Mouse (Mus musculus) embryo, embryonic 9.5 days (tissue): ENCODE data around the gene BC051142.
"Not testable (repeated sequence)": the region's sequence is repeated elsewhere in the genome, so short reads cannot be mapped to it uniquely, and the experiment has no call there.

Source experiments
- DNase-seq: peaks from one replicate; pipeline ENCODE4 v3.0.0-alpha.2; 2017; ENCODE audit errors: extremely low spot score

BC051142 gene

DNA sequence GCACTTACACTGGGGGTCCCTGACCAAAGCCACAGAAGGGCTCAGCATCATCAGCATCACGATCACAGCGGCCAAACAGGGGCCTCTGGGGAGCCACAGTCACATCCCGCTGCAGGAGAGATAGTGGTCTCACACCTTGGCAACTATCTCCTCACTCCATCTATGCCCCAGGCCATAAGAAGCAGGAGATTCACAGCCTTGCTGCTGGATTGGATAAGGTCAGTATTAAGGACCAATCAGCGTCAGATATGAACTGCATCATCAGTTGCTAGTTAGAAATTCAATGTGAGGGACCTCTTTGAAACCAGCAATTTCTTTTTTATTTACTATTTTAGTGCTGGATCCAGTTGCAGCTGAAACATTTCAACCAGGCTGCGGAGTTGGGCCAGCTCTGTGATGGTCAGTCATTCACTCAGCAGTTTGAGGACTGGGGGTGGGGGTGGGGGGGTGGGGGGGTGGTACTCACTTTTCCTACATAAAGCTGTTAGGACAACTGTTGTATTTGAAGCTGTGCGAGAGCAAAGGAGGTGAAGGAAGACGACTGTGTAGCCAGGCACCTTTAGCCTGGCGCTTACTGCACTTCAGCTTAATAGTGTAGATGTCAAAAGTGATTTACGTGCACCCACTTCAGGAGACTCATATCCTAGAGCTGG is 436 bp upstream of the BC051142 start:
- peak; percentile 66 for DNase-seq

- DNase-seq: no peak
Observed at GRCm38 (mm10) chr17:34399394-34399715, 735 bp downstream of the BC051142 start.

GRCm38 (mm10) chr17:34411117-34411516 is 12.5 kb downstream of the BC051142 start:
- DNase-seq: peak; percentile 51

- DNase-seq: no peak
Observed at GRCm38 (mm10) chr17:34420014-34420413, 21.4 kb downstream of the BC051142 start.

DNA sequence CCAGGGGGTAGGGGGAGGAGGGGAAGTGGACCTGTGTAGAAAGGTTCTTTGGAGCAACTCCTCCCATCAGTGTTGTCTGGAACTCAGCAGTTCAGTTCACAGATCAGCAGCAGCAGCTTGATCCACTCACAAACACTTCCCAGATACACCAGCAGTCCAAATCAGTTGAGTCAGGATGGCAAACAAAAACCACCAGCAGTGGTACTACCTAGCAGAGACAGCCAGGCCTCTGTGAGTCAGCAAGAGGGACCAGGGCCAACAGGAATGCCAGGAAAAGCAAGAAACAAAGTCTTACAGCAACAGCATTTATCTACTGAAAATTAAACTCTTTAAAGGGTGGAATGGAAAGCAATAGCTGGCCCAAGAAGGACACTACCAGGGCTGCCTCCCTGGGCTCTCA is 29.0 kb downstream of the BC051142 start:
- no peak for DNase-seq

DNA sequence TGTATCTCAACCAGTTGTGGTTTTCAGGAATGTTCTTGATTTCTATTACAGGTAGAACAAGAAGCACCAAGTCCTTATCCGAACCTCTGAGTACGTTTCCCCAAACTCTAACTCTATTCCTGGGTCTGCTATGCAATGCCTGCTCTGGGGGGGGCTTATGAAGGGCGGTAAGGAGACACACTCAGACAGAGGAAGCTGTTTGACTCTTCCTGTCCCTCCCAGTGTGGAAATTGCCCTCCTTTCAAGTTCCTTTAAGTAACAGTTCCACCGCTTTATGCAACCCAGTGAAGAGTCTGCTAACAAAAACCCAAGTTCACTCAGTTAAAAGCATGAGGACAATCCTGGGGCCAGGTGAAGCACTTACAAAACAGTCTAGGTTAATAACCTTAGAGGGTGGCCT is 38.5 kb downstream of the BC051142 start:
- DNase-seq: no peak

DNA sequence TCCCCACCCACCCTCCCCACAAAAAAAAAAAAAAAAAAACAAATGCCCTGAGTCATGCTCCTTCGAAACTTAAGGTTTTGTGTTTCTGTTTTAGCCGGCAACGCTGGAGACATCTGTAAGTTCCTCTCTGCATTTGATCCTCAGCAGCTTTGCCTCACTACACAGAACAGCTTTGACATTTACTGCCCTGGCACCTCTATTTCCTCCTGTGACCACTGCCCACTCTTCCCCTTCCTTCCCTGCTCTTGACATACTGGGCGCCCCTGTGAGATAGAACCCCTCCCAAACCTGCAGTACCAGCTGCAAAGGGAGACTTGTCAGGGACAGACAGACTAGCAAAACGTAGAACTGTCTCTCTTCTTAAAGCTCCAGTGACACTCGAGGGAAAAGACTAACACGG is 39.0 kb downstream of the BC051142 start:
- DNase-seq: no peak

GRCm38 (mm10) chr17:34438588-34438987 is 40.0 kb downstream of the BC051142 start:
- no peak for DNase-seq

GRCm38 (mm10) chr17:34439795-34440194 is 41.2 kb downstream of the BC051142 start:
- DNase-seq: peak; percentile 10

DNA sequence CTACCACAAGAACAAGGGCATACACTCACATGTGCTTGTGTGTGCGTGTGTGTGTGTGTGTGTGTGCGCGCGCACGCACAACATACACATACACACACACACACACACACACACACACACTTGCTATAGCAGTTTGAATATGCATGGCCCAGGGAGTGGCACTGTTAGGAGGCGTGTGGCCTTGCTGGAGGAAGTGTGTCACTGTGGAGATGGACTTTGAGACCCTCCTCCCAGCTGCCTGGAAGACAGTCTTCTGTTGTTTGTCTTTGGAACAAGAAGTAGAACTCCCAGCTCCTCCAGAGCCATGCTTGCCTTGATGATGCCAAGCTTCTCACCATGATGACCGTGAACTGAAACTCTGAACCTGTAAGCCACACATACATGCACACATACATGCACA is 43.4 kb downstream of the BC051142 start:
- DNase-seq: no peak

DNA sequence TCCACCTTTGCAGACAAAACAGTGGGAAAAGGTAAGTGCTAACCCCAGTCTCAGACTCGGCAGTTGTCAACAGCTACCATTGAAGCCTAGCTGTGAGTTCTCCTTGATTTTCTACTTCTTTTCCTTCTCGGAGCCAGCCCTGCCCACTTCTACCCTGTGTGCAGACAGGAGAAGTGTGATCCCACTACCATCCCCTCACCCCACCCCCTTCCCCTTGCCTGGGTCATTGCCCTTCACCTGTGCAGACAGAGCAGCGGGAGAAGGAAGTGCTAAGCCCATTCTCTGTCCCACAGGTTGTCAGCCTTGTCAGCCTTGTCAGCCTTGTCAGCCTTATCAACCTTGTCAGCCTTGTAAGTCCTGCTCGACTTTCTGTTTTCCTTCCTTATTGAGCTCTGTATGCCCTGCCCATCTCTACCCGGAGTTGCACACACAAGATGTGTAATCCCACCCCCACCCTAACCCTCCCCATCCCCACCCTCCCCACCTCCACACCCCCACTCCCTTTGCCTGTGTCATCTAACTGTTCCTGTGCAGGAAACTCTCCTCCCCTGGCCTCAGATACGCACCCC is 49.9 kb downstream of the BC051142 start:
- no peak for DNase-seq

DNA sequence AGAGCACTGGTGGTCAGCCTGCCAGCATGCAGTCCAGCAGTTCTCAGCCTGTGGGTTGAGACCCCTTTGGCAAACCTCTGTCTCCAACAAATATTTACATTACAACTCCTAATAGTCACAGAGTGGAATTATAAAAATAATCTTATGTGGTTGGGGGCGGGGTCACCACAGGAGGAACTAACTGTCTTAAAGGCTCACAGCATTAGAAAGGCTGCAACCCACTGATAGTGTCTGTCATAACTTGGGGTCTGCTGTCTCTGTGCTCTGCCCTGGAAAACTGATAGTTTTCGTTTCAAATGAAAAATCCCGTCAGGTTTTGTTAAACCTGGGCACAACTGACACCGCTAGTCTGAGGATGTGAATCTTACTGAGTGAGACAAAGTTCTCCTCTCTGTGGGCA is 59.0 kb downstream of the BC051142 start:
- DNase-seq: no peak

GRCm38 (mm10) chr17:34459255-34459654 is 60.6 kb downstream of the BC051142 start:
- DNase-seq: no peak

- not testable (repeated sequence) for DNase-seq
Observed at GRCm38 (mm10) chr17:34465906-34466305, 67.3 kb downstream of the BC051142 start.

DNA sequence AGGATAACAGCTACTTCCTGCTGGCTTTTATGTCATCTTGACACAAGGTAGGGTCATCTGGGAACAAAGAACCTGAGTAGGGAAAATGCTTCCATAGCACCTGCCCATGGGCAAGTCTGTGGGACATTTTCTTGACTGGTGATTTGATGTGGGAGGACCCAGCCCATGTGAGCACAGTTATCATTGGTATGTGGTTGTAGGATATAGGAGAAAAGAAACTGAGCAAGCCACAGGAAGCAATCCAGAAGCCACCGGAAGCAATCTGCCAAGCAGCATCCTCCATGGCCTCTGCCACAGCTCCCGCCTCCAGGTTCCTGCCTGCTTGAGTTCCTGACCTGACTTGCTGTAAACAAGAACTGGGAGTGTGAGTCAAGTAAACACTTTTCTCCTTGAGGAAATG is 71.9 kb downstream of the BC051142 start:
- no peak for DNase-seq

- no peak for DNase-seq
Observed at GRCm38 (mm10) chr17:34475060-34475459, 76.4 kb downstream of the BC051142 start.

DNA sequence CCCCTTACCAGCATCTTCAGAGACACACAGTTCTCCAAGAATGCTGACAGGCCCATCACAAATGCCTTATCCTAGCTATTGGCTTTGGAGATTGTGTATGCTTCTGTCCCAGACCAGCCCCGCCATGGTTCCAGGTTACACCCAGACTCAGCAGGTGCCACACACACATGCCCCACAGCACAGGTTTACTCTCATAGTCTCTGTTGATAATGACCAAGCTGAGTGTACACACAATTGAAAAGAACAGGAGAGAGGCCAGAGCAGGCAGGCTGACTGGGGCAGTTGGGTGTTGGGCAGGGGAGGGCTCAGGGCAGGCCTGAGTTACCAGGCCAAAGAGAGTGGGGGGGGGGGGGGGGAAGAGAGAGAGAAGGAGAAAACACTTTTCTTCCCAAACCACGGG is 77.8 kb downstream of the BC051142 start:
- no peak for DNase-seq

DNA sequence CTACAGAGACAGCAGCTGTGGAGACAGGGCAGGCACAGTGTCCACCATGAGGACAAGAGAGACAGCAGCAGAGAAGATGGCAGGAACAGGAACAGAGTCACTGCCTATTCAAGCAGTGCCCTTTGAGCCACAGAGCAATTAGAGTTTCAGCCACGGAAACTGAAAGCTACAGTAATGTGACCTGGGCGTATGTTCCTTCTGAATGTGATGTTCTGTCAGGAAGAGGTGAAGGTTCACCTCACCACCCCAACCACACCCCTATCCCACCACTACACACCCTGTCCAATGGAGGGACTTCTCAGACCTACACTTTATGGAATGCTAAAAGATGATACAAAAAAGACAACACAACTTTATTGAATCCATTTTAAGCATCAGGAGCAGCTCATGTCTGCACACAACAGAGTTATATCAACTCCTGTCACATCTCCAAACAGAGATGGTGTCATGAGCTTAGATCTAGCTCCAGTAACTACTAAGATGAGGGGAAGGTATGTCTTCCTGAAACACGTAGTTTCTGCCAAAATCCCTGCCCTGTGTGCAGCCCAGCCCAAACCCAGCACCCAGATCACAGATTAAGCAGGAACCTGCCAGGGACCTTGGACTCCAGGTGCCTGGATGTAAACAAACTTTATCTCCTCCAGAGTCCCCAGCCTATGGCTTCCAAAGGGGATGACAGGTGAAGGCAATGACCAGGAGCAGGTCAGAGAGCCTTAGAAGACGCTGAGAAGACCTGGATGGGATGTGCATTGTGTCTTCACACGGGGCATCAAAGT is 78.8 kb downstream of the BC051142 start, which contains the start of gene Btnl4:
Btnl4 (minus strand) TSS at position 81 of the 776 bp plus-strand sequence.
- not testable (repeated sequence) for DNase-seq

DNA sequence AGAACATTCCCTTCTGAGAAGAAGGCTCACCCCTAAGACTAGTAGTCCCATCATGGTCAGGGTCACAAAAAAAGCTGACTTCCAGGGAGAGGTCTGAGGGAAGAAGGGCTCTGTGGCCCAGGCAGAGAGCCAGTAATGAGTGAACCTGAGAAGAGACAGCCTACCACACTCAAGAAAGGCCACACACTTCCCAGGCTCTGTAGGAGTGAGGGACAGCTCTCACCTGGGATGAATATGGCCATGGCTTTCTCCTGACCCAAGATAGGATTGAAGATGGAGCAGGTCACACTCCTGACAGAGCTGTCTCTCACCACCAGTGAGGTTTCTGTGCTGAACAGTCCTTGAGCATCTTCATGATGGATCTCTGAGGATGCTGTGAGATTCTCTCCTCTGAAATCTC is 94.2 kb downstream of the BC051142 start:
- no peak for DNase-seq

- DNase-seq: not testable (repeated sequence)
Observed at GRCm38 (mm10) chr17:34495156-34495555, 96.5 kb downstream of the BC051142 start.

DNA sequence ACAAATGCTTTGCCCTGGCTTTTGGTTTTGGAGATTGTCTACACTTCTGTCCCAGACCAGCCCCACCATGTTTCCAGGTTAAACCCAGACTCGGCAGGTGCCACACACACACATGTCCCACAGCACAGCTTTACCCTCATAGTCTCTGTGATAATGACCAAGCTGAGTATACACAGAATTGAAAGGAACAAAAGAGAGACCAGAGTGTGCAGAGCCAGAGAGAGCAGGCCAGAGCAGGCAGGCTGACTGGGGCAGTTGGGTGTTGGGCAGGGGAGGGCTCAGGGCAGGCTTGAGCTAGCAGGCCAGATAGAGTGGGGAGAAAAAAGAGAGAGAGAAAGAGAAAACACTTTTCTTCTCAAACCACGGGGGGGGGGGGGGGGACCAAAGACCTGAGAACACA is 97.9 kb downstream of the BC051142 start:
- no peak for DNase-seq

DNA sequence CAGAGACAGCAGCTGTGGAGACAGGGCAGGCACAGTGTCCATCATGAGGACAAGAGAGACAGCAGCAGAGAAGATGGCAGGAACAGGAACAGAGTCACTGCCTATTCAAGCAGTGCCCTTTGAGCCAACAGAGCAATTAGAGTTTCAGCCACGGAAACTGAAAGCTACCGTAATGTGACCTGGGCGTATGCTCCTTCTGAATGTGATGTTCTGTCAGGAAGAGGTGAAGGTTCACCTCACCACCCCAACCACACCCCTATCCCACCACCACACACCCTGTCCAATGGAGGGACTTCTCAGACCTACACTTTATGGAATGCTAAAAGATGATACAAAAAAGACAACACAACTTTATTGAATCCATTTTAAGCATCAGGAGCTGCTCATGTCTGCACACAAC is 98.7 kb downstream of the BC051142 start:
- not testable (repeated sequence) for DNase-seq

- DNase-seq: not testable (repeated sequence)
Observed at GRCm38 (mm10) chr17:34497726-34498125, 99.1 kb downstream of the BC051142 start.
